8 mouse cellular contexts compared by ENCODE assay signal in genomic region chr2:73386356-73387046, GRCm38 (mm10). TPM values are rescaled to one million over a fixed set of nuclear protein-coding genes. Genes with fewer than 3 reads are reported as not detected.
A peak's percentile ranks its signal among the peaks of the same experiment; 100 is the strongest.
DNase-seq lines count a peak whose midpoint lies in the region; ATAC-seq lines count a peak whose summit lies in the region.

Gene Gpr155 (minus strand): TSS chr2:73386572.

- intact Hi-C loops in gastrocnemius, postnatal 14 days (cut with DNase I; ENCODE audit: low total_unique reads): no loop called here
- intact Hi-C loops in left cerebral cortex, postnatal 10 days (cut with DNase I): loop anchor here (10.0 kb wide), 1 partner anchor 72 kb away; the partner anchor contains the start of genes Cir1 and Scrn3

- ATAC-seq in inflammation-experienced regulatory T-cells, adult 6 months: peak; percentile 88
- ATAC-seq in megakaryocyte-erythroid progenitor cell, adult 5-6 weeks (replicated peaks; ENCODE audit: low FRiP score, low TSS enrichment, poor library complexity, severe bottlenecking): peak; percentile 96

- peak; percentile 100 for DNase-seq in adrenal gland, adult (ENCODE audit: inconsistent age in 2 of 2, low spot score in 1 of 2)
- DNase-seq in embryo, embryonic 10.5 days (ENCODE audit: low spot score): peak; percentile 99
- DNase-seq in gastrocnemius, postnatal 14 days: peak; percentile 100
- DNase-seq in left cerebral cortex, postnatal 10 days (ENCODE audit: extremely low spot score in 1 of 2, low spot score in 2 of 2): peak; percentile 96 to 100
- DNase-seq in right cerebral cortex, postnatal 25 days: peak; percentile 98
- peak; percentile 99 for DNase-seq in urinary bladder, postnatal 4 days (ENCODE audit: low spot score in 2 of 2)

RNA-seq across cellular contexts. Expression of gene Gpr155, which starts in this region (rescaled TPM):
- total RNA-seq in gastrocnemius, postnatal 14 days (2021): 10 to 100 TPM; 10.9 to 12.0 TPM
- 10 to 100 TPM; 22.1 to 24.3 (median 24.1) TPM for polyA plus RNA-seq in inflammation-experienced regulatory T-cells, adult 6 months (2017; shearing (Covaris generic))
- total RNA-seq in left cerebral cortex, postnatal 10 days (2021): 10 to 100 TPM; 30.9 to 36.1 TPM
- total RNA-seq in megakaryocyte-erythroid progenitor cell, adult 5-6 weeks (2014; fragmentation: Nextera tagmentation): 4.7 and 8.0 TPM in 2 replicates
- 4.5 and 7.8 TPM in 2 replicates for total RNA-seq in megakaryocyte-erythroid progenitor cell, adult 5-6 weeks (2017)

Comparison
In these comparisons a context has a peak if more than half of its experiments do, and no peak if none do; other contexts are left out.
1. Peak in every context shown above with its lines: DNase-seq and ATAC-seq.